Mouse (Mus musculus) C2C12 (cell line): ENCODE data around the gene Cab39l.

Experiments
- CTCF ChIP-seq: IDR thresholded peaks from one replicate; pipeline ENCODE4 v1.5.1; 2011; ENCODE audit not compliant: control insufficient read depth, insufficient read depth, insufficient read length
- FOSL1 ChIP-seq: IDR thresholded peaks from one replicate; pipeline ENCODE4 v1.8.0; 2011; ENCODE audit warnings: mild to moderate bottlenecking, low read length; ENCODE audit not compliant: poor library complexity, insufficient read depth, severe bottlenecking
- USF1 ChIP-seq: IDR thresholded peaks from one replicate; pipeline ENCODE4 v1.6.1; 2011; ENCODE audit warnings: low read depth, mild to moderate bottlenecking, control low read depth, moderate library complexity

DNA sequence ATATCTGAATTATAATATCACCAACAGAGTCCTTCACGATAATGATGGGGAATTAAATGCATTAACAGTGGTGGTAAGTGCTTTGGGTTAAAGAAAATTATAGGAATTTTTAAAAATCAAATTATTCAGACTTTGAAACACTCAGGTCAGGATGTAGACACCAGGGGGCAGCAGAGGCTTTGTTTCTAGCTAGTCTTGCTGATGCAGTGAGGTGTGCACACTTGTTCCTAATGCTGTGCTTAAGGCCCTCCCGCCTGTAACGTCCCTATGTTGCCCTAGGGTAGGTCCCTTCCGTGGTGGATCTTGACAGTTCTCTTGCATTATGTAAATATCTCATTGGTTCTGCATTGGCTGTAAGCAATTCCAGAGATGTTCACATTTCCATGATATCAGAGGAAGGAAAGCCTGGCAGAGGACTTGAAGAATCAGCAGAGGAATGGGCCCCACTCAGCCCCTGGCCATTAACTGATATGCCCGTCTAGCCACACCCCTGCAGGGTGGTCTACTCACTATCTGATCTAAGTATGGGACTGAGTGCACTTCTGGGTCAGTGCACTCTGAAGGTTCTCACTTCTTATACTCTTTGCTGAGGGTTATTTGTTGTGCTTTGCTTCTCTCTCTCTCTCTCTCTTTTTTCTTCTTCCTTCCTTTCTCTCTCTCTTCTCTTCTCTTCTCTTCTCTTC, 165.0 kb downstream of the Cab39l start:
- no peak for TF ChIP-seq CTCF
- TF ChIP-seq USF1 = no peak
- TF ChIP-seq FOSL1 = no peak
